Mouse (Mus musculus): Measurements from ENCODE around the gene Igdcc4.

Gene Igdcc4

GRCm38 (mm10) chr9:65161188-65161587 lies 59.9 kb downstream of the Igdcc4 start:
- no peak for DNase-seq (ENCODE audit: low spot score)

GRCm38 (mm10) chr9:65161881-65162280 lies 60.6 kb downstream of the Igdcc4 start:
- no peak for DNase-seq (ENCODE audit: low spot score)

GRCm38 (mm10) chr9:65162711-65163639 lies 61.7 kb downstream of the Igdcc4 start:
- no peak for DNase-seq (ENCODE audit: low spot score)

GRCm38 (mm10) chr9:65164870-65165269 lies 63.6 kb downstream of the Igdcc4 start:
- DNase-seq (ENCODE audit: low spot score): no peak

GRCm38 (mm10) chr9:65166386-65166785 lies 65.1 kb downstream of the Igdcc4 start:
- no peak for DNase-seq (ENCODE audit: low spot score)

- DNase-seq (ENCODE audit: low spot score): no peak
These were observed 67.2 kb downstream of the Igdcc4 start for GRCm38 (mm10) chr9:65168534-65168933.

- DNase-seq (ENCODE audit: low spot score): no peak
These were observed 67.7 kb downstream of the Igdcc4 start for GRCm38 (mm10) chr9:65168952-65169351.

GRCm38 (mm10) chr9:65172654-65173053 lies 71.4 kb downstream of the Igdcc4 start:
- no peak for DNase-seq (ENCODE audit: low spot score)

GRCm38 (mm10) chr9:65175234-65175938 lies 74.1 kb downstream of the Igdcc4 start:
- no peak for DNase-seq (ENCODE audit: low spot score)

- no peak for DNase-seq (ENCODE audit: low spot score)
These were observed 74.9 kb downstream of the Igdcc4 start for GRCm38 (mm10) chr9:65175939-65176871.

- DNase-seq (ENCODE audit: low spot score): no peak
These were observed 76.2 kb downstream of the Igdcc4 start for GRCm38 (mm10) chr9:65177497-65177896.

- DNase-seq (ENCODE audit: low spot score): no peak
These were observed 76.6 kb downstream of the Igdcc4 start for GRCm38 (mm10) chr9:65177912-65178311.

GRCm38 (mm10) chr9:65178336-65179213 lies 77.3 kb downstream of the Igdcc4 start:
- no peak for DNase-seq (ENCODE audit: low spot score)

GRCm38 (mm10) chr9:65179817-65180624 lies 78.7 kb downstream of the Igdcc4 start:
- no peak for DNase-seq (ENCODE audit: low spot score)

Measured in layer of hippocampus, adult 9-10 months (tissue).